Comparison of ENCODE assay signal across 9 mouse cellular contexts in the genomic region with DNA sequence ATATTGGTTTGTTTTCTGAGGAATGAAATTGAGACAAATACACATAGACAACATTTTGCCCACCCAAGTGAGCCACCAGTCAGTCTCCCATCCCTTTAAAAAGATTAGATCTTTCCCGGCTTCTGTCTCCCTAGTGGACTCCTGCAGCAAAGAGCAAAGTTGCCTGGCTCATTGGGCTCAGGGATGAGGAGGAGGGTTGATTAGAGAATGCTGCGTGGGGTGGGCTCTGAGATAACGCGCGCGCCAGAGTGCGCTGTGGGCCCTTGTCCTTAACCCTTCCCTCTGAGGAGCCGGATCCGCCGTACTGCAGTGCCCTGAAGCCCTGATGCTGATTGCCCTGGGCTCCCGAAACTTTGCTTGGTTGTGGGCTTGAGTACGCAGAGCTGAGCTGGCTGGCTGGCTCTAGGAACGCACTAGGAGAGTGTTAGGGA. TPM values are rescaled to one million over a fixed set of nuclear protein-coding genes. Genes with fewer than 3 reads are reported as not detected.
DNase-seq lines count a peak whose midpoint lies in the region; ATAC-seq lines count a peak whose summit lies in the region.
"Had no signal": no experiment of that assay in that cellular context is flagged by ENCODE, and none has a peak within 500 bp of the region (broad histone marks: within the 10 kb centered on the region; RNA-seq: fewer than 3 reads in every experiment).

A gene (plus strand): TSS at position 51 of the 431 bp plus-strand sequence.

- H3K4me1 ChIP-seq in embryonic facial prominence, embryonic 12.5 days, result peaks cover 5% of the 10 kb centered on the region; the same call in 1 of the 2 replicates
- no peaks in the 10 kb centered on the region for H3K4me1 ChIP-seq in hindbrain, embryonic 11.5 days (replicated peaks; ENCODE audit: control insufficient read depth, insufficient read depth, low read length)

- peaks cover 12% of the 10 kb centered on the region for H3K27me3 ChIP-seq in embryonic facial prominence, embryonic 12.5 days
- peaks cover 3% of the 10 kb centered on the region; the same call in 1 of the 2 replicates for H3K27me3 ChIP-seq in hindbrain, embryonic 11.5 days (ENCODE audit: control insufficient read depth, insufficient read depth, low read length)

- H3K9me3 ChIP-seq in embryonic facial prominence, embryonic 12.5 days, result no peaks in the 10 kb centered on the region
- H3K9me3 ChIP-seq in hindbrain, embryonic 11.5 days (ENCODE audit: control insufficient read depth, low read length), result no peaks in the 10 kb centered on the region

- no peak for ATAC-seq in embryonic facial prominence, embryonic 12.5 days (ENCODE audit: insufficient number of reproducible peaks, insufficient read depth, low FRiP score, low TSS enrichment)
- ATAC-seq in hindbrain, embryonic 11.5 days (ENCODE audit: low FRiP score), result no peak
- ATAC-seq in megakaryocyte progenitor cell, adult 5-6 weeks (replicated peaks; ENCODE audit: poor library complexity), result peak; percentile 45

- H3K4me2 ChIP-seq in embryonic facial prominence, embryonic 12.5 days (replicated peaks), result peak within 1 kb of the TSS; percentile 35
- peak within 1 kb of the TSS; percentile 41 for H3K4me2 ChIP-seq in hindbrain, embryonic 11.5 days (replicated peaks; ENCODE audit: low read depth, low read length)

- WGBS in embryonic facial prominence, embryonic 12.5 days, result 16% methylated on average over 13 of the region's 13 CpGs
- 15% methylated on average over 13 of the region's 13 CpGs for WGBS in hindbrain, embryonic 11.5 days

- H3K27ac ChIP-seq in embryonic facial prominence, embryonic 12.5 days, result no peak within 1 kb of the TSS
- no peak within 1 kb of the TSS for H3K27ac ChIP-seq in hindbrain, embryonic 11.5 days (ENCODE audit: low read depth, low read length)

- H3K4me3 ChIP-seq in embryonic facial prominence, embryonic 12.5 days, result 0 out of 2 replicates have a peak within 1 kb of the TSS, but pooled peaks have one; percentile 2
- H3K4me3 ChIP-seq in hindbrain, embryonic 11.5 days (ENCODE audit: low read depth, low read length), result peak within 1 kb of the TSS; percentile 28

- H3K9ac ChIP-seq in embryonic facial prominence, embryonic 12.5 days, result no peak within 1 kb of the TSS
- H3K9ac ChIP-seq in hindbrain, embryonic 11.5 days (ENCODE audit: low read depth, low read length), result no peak within 1 kb of the TSS; the same call in 1 of the 2 replicates

- no peaks in the 10 kb centered on the region for H3K36me3 ChIP-seq in embryonic facial prominence, embryonic 12.5 days
- no peaks in the 10 kb centered on the region for H3K36me3 ChIP-seq in hindbrain, embryonic 11.5 days (ENCODE audit: control insufficient read depth, insufficient read depth, low read length)

- DNase-seq in layer of hippocampus, adult 18-20 months (ENCODE audit: low spot score in 2 of 2), result no peak
- no peak for DNase-seq in layer of hippocampus, adult 9-10 months (ENCODE audit: low spot score)
- DNase-seq in hindbrain, embryonic 11.5 days (ENCODE audit: low spot score), result no peak
- no peak for DNase-seq in thymus, postnatal 14 days
- DNase-seq in thymus, postnatal 25 days, result no peak
- no peak for DNase-seq in embryo, embryonic 9.5 days (ENCODE audit: extremely low spot score)

RNA-seq across cellular contexts. Expression of the gene that starts here (rescaled TPM):
- total RNA-seq in layer of hippocampus, adult 18-20 months (2021), result 10 to 100 TPM; 62.5 to 67.0 TPM
- polyA plus RNA-seq in embryonic facial prominence, embryonic 12.5 days (2016; fragmentation: Nextera tagmentation; extraction: Ambion mirVana), result not detected in 2 replicates
- 1.9 and 2.1 TPM in 2 replicates for polyA plus RNA-seq in hindbrain, embryonic 11.5 days (2014; fragmentation: Nextera tagmentation; extraction: Ambion mirVana)
- not detected in 2 replicates for total RNA-seq in megakaryocyte progenitor cell, adult 5-6 weeks (2015)
- total RNA-seq in megakaryocyte progenitor cell, adult 5-6 weeks (2017), result not detected in 2 replicates
- polyA plus RNA-seq: Patski had no signal

Comparison
In these comparisons a context has a peak if more than half of its experiments do, and no peak if none do; other contexts are left out.
1. RNA of the gene that starts here (total RNA-seq): 62.5 to 67.0 TPM in layer of hippocampus, adult 18-20 months; not detected in megakaryocyte progenitor cell, adult 5-6 weeks; every median in the first group is over 10 times any median in the second.
2. Peak in ATAC-seq in megakaryocyte progenitor cell, adult 5-6 weeks; RNA of the gene not detected or under 1 TPM.